Mouse (Mus musculus): ENCODE measurements around the gene Skida1. TPM values are rescaled to one million over a fixed set of nuclear protein-coding genes. Genes with fewer than 3 reads are reported as not detected.

The Skida1 gene
- polyA plus RNA-seq, 1 experiment from 2014 or later = 19.3 TPM

GRCm38 (mm10) chr2:18015581-18015980, 33.3 kb downstream of the Skida1 start:
- 48% methylated on average over 3 of the region's 3 CpGs for WGBS
- DNase-seq (ENCODE audit: low spot score) = no peak

GRCm38 (mm10) chr2:18012866-18013265, 36.0 kb downstream of the Skida1 start:
- Histone ChIP-seq H3K36me3 (no peaks in the 10 kb centered on the region), H3K4me3 (no peak overlapping the region), H3K27ac (replicated peaks) (no peak overlapping the region), H3K4me1 (no peaks in the 10 kb centered on the region), H3K9me3 (replicated peaks) (peaks cover 4% of the 10 kb centered on the region; the same call in 1 of the 2 replicates), H3K27me3 (ENCODE audit: low read depth, poor library complexity, severe bottlenecking) (no peaks in the 10 kb centered on the region)
- 88% methylated on average over 3 of the region's 3 CpGs for WGBS
- no peak for DNase-seq (ENCODE audit: low spot score)

More at GRCm38 (mm10) chr2:18015581-18015980, 33.3 kb downstream of the Skida1 start:
- Histone ChIP-seq H3K4me3 (no peak overlapping the region), H3K4me1 (no peaks in the 10 kb centered on the region), H3K36me3 (no peaks in the 10 kb centered on the region), H3K27ac (replicated peaks) (no peak overlapping the region), H3K27me3 (ENCODE audit: low read depth, poor library complexity, severe bottlenecking) (no peaks in the 10 kb centered on the region), H3K9me3 (replicated peaks) (peaks cover 4% of the 10 kb centered on the region; the same call in 1 of the 2 replicates)

GRCm38 (mm10) chr2:18011226-18011625, 37.6 kb downstream of the Skida1 start:
- DNase-seq (ENCODE audit: low spot score) = no peak
- H3K4me1 ChIP-seq = no peaks in the 10 kb centered on the region
- no peaks in the 10 kb centered on the region for H3K36me3 ChIP-seq
- no peaks in the 10 kb centered on the region for H3K27me3 ChIP-seq (ENCODE audit: low read depth, poor library complexity, severe bottlenecking)
- H3K27ac ChIP-seq (replicated peaks) = no peak overlapping the region
- no peaks in the 10 kb centered on the region for H3K9me3 ChIP-seq (replicated peaks)
- H3K4me3 ChIP-seq = no peak overlapping the region
- 88% methylated on average over 6 of the region's 6 CpGs for WGBS

- no peaks in the 10 kb centered on the region for H3K9me3 ChIP-seq (replicated peaks)
- H3K36me3 ChIP-seq = no peaks in the 10 kb centered on the region
- 33% methylated on average over 8 of the region's 8 CpGs for WGBS
- no peak overlapping the region for H3K4me3 ChIP-seq
- H3K27me3 ChIP-seq (ENCODE audit: low read depth, poor library complexity, severe bottlenecking) = no peaks in the 10 kb centered on the region
- H3K4me1 ChIP-seq = peaks cover 7% of the 10 kb centered on the region
- peak; percentile 23 for DNase-seq (ENCODE audit: low spot score)
- H3K27ac ChIP-seq (replicated peaks) = no peak overlapping the region
Observed at GRCm38 (mm10) chr2:18005137-18005536, 43.7 kb downstream of the Skida1 start.

GRCm38 (mm10) chr2:18004286-18004685, 44.6 kb downstream of the Skida1 start:
- Histone ChIP-seq H3K4me3 (no peak overlapping the region), H3K36me3 (no peaks in the 10 kb centered on the region), H3K9me3 (replicated peaks) (no peaks in the 10 kb centered on the region), H3K27ac (replicated peaks) (no peak overlapping the region), H3K4me1 (peaks cover 7% of the 10 kb centered on the region), H3K27me3 (ENCODE audit: low read depth, poor library complexity, severe bottlenecking) (no peaks in the 10 kb centered on the region)
- no peak for DNase-seq (ENCODE audit: low spot score)
- 89% methylated on average over 4 of the region's 4 CpGs for WGBS

- Histone ChIP-seq H3K4me3 (no peak overlapping the region), H3K4me1 (peaks cover 7% of the 10 kb centered on the region), H3K9me3 (replicated peaks) (no peaks in the 10 kb centered on the region), H3K36me3 (no peaks in the 10 kb centered on the region), H3K27me3 (ENCODE audit: low read depth, poor library complexity, severe bottlenecking) (no peaks in the 10 kb centered on the region), H3K27ac (replicated peaks) (no peak overlapping the region)
- DNase-seq (ENCODE audit: low spot score) = no peak
- 93% methylated on average over 3 of the region's 3 CpGs for WGBS
Observed at GRCm38 (mm10) chr2:18002306-18002705, 46.5 kb downstream of the Skida1 start.

- Histone ChIP-seq H3K27me3 (ENCODE audit: low read depth, poor library complexity, severe bottlenecking) (no peaks in the 10 kb centered on the region), H3K27ac (replicated peaks) (no peak within 1 kb of the TSS), H3K4me1 (no peaks in the 10 kb centered on the region), H3K9me3 (replicated peaks) (no peaks in the 10 kb centered on the region), H3K36me3 (no peaks in the 10 kb centered on the region), H3K4me3 (no peak within 1 kb of the TSS)
- DNase-seq (ENCODE audit: low spot score) = no peak
Observed at GRCm38 (mm10) chr2:17996858-17997257, 52.0 kb downstream of the Skida1 start, which contains the start of gene H2al2a. Gene H2al2a, minus strand, starts transcription at chr2:17996958.

Small RNA genes within 50 kb of the gene (microRNA-seq; reads per million reads assigned to microRNA genes)
- gene Mir7655 = 24.5 reads per million, percentile 33 among the genes with 10 or more reads in this experiment

Other genes starting within 250 kb of the Skida1 start
- gene H2al2a, start 52.1 kb downstream of the Skida1 start, polyA plus RNA-seq (2016; fragmentation: Nextera tagmentation; extraction: Ambion mirVana) = not detected in 2 replicates
- 25.0 and 25.1 TPM in 2 replicates for gene A930004D18Rik, start 11.3 kb downstream of the Skida1 start, polyA plus RNA-seq (2016; fragmentation: Nextera tagmentation; extraction: Ambion mirVana)
- gene Mllt10, start 6.2 kb upstream of the Skida1 start, polyA plus RNA-seq (2016; fragmentation: Nextera tagmentation; extraction: Ambion mirVana) = 66.9 and 71.0 TPM in 2 replicates

All from midbrain, embryonic 10.5 days (tissue).